Mouse (Mus musculus): ENCODE results near the gene Gm10282. TPM values are rescaled to one million over a fixed set of nuclear protein-coding genes. Genes with fewer than 3 reads are reported as not detected.

Gm10282 gene
- 0.41 TPM in 1 of 2 replicates, not detected in the other for polyA plus RNA-seq (2012; rRNA removed)

- WGBS = 85% methylated on average over 16 of the region's 16 CpGs
- TF ChIP-seq POLR2A (IDR thresholded peaks at IDR 0.05; ENCODE audit: low read depth, low read length) (no peak), CTCF (IDR thresholded peaks at IDR 0.05; ENCODE audit: extremely low read depth, insufficient read length, insufficient replicate concordance, low read depth, low read length) (no peak)
- no peak within 1 kb of the TSS for H3K27ac ChIP-seq (ENCODE audit: insufficient read depth, low read depth, low read length)
- peaks cover 8% of the 10 kb centered on the region for H3K4me1 ChIP-seq (ENCODE audit: control insufficient read depth, insufficient read depth, insufficient read length, low read length)
- H3K27me3 ChIP-seq (ENCODE audit: control insufficient read depth, insufficient read depth, low read length) = no peaks in the 10 kb centered on the region
- no peaks in the 10 kb centered on the region for H3K36me3 ChIP-seq (ENCODE audit: control insufficient read depth, insufficient read depth, low read length)
- H3K4me3 ChIP-seq (ENCODE audit: low read depth, low read length) = no peak within 1 kb of the TSS
Observed at GRCm38 (mm10) chr8:72305210-72305905, at the start of gene Gm10282. TSS of gene Gm10282 (minus strand) at chr8:72305260.

GRCm38 (mm10) chr8:72354272-72354671 lies 49.2 kb upstream of the Gm10282 start:
- no peak overlapping the region for H3K4me3 ChIP-seq (ENCODE audit: low read depth, low read length)
- peak overlapping the region; percentile 46 for H3K27ac ChIP-seq (ENCODE audit: insufficient read depth, low read depth, low read length)
- no peaks in the 10 kb centered on the region for H3K27me3 ChIP-seq (ENCODE audit: control insufficient read depth, insufficient read depth, low read length)
- peaks cover 8% of the 10 kb centered on the region for H3K36me3 ChIP-seq (ENCODE audit: control insufficient read depth, insufficient read depth, low read length)
- WGBS = 71% methylated on average over 11 of the region's 11 CpGs
- peaks cover 6% of the 10 kb centered on the region for H3K4me1 ChIP-seq (ENCODE audit: control insufficient read depth, insufficient read depth, insufficient read length, low read length)
- TF ChIP-seq CTCF (IDR thresholded peaks at IDR 0.05; ENCODE audit: extremely low read depth, insufficient read length, insufficient replicate concordance, low read depth, low read length) (no peak), POLR2A (IDR thresholded peaks at IDR 0.05; ENCODE audit: low read depth, low read length) (no peak)

- TF ChIP-seq CTCF (IDR thresholded peaks at IDR 0.05; ENCODE audit: extremely low read depth, insufficient read length, insufficient replicate concordance, low read depth, low read length) (no peak), POLR2A (IDR thresholded peaks at IDR 0.05; ENCODE audit: low read depth, low read length) (no peak)
- peak overlapping the region; percentile 46 for H3K27ac ChIP-seq (ENCODE audit: insufficient read depth, low read depth, low read length)
Observed at GRCm38 (mm10) chr8:72353700-72354045, 48.6 kb upstream of the Gm10282 start.

GRCm38 (mm10) chr8:72352951-72353699 lies 48.1 kb upstream of the Gm10282 start:
- no peaks in the 10 kb centered on the region for H3K27me3 ChIP-seq (ENCODE audit: control insufficient read depth, insufficient read depth, low read length)
- WGBS = 85% methylated on average over 8 of the region's 8 CpGs
- peaks cover 6% of the 10 kb centered on the region; the same call in 1 of the 2 replicates for H3K36me3 ChIP-seq (ENCODE audit: control insufficient read depth, insufficient read depth, low read length)
- no peak for TF ChIP-seq POLR2A (IDR thresholded peaks at IDR 0.05; ENCODE audit: low read depth, low read length)
- no peak for TF ChIP-seq CTCF (IDR thresholded peaks at IDR 0.05; ENCODE audit: extremely low read depth, insufficient read length, insufficient replicate concordance, low read depth, low read length)
- H3K27ac ChIP-seq (ENCODE audit: insufficient read depth, low read depth, low read length) = peak overlapping the region; percentile 21; the same call in 1 of the 2 replicates
- peaks cover 6% of the 10 kb centered on the region for H3K4me1 ChIP-seq (ENCODE audit: control insufficient read depth, insufficient read depth, insufficient read length, low read length)
- no peak overlapping the region for H3K4me3 ChIP-seq (ENCODE audit: low read depth, low read length)

More at GRCm38 (mm10) chr8:72353700-72354045, 48.6 kb upstream of the Gm10282 start:
- H3K36me3 ChIP-seq (ENCODE audit: control insufficient read depth, insufficient read depth, low read length) = peaks cover 6% of the 10 kb centered on the region; the same call in 1 of the 2 replicates
- H3K27me3 ChIP-seq (ENCODE audit: control insufficient read depth, insufficient read depth, low read length) = no peaks in the 10 kb centered on the region
- 89% methylated on average over 7 of the region's 7 CpGs for WGBS
- H3K4me3 ChIP-seq (ENCODE audit: low read depth, low read length) = no peak overlapping the region
- H3K4me1 ChIP-seq (ENCODE audit: control insufficient read depth, insufficient read depth, insufficient read length, low read length) = peaks cover 6% of the 10 kb centered on the region

GRCm38 (mm10) chr8:72351405-72352005 lies 46.4 kb upstream of the Gm10282 start:
- WGBS = 85% methylated on average over 7 of the region's 7 CpGs
- Histone ChIP-seq H3K27me3 (ENCODE audit: control insufficient read depth, insufficient read depth, low read length) (no peaks in the 10 kb centered on the region), H3K36me3 (ENCODE audit: control insufficient read depth, insufficient read depth, low read length) (peaks cover 4% of the 10 kb centered on the region; the same call in 1 of the 2 replicates), H3K4me1 (ENCODE audit: control insufficient read depth, insufficient read depth, insufficient read length, low read length) (peaks cover 6% of the 10 kb centered on the region), H3K27ac (ENCODE audit: insufficient read depth, low read depth, low read length) (no peak overlapping the region), H3K4me3 (ENCODE audit: low read depth, low read length) (no peak overlapping the region)
- TF ChIP-seq CTCF (IDR thresholded peaks at IDR 0.05; ENCODE audit: extremely low read depth, insufficient read length, insufficient replicate concordance, low read depth, low read length) (no peak), POLR2A (IDR thresholded peaks at IDR 0.05; ENCODE audit: low read depth, low read length) (no peak)

GRCm38 (mm10) chr8:72350727-72351126 lies 45.7 kb upstream of the Gm10282 start:
- Histone ChIP-seq H3K27ac (ENCODE audit: insufficient read depth, low read depth, low read length) (no peak overlapping the region), H3K27me3 (ENCODE audit: control insufficient read depth, insufficient read depth, low read length) (no peaks in the 10 kb centered on the region), H3K4me3 (ENCODE audit: low read depth, low read length) (no peak overlapping the region), H3K36me3 (ENCODE audit: control insufficient read depth, insufficient read depth, low read length) (peaks cover 4% of the 10 kb centered on the region; the same call in 1 of the 2 replicates), H3K4me1 (ENCODE audit: control insufficient read depth, insufficient read depth, insufficient read length, low read length) (peaks cover 6% of the 10 kb centered on the region)
- WGBS = 87% methylated on average over 8 of the region's 8 CpGs
- no peak for TF ChIP-seq POLR2A (IDR thresholded peaks at IDR 0.05; ENCODE audit: low read depth, low read length)

- Histone ChIP-seq H3K27ac (ENCODE audit: insufficient read depth, low read depth, low read length) (peak overlapping the region; percentile 17; the same call in 1 of the 2 replicates), H3K4me1 (ENCODE audit: control insufficient read depth, insufficient read depth, insufficient read length, low read length) (peaks cover 3% of the 10 kb centered on the region), H3K36me3 (ENCODE audit: control insufficient read depth, insufficient read depth, low read length) (peaks cover 11% of the 10 kb centered on the region), H3K4me3 (ENCODE audit: low read depth, low read length) (no peak overlapping the region), H3K27me3 (ENCODE audit: control insufficient read depth, insufficient read depth, low read length) (no peaks in the 10 kb centered on the region)
- WGBS = 74% methylated on average over 9 of the region's 9 CpGs
- TF ChIP-seq CTCF (IDR thresholded peaks at IDR 0.05; ENCODE audit: extremely low read depth, insufficient read length, insufficient replicate concordance, low read depth, low read length) (no peak), POLR2A (IDR thresholded peaks at IDR 0.05; ENCODE audit: low read depth, low read length) (no peak)
Observed at GRCm38 (mm10) chr8:72349838-72350237, 44.8 kb upstream of the Gm10282 start.
